Mouse (Mus musculus): ENCODE data around the gene Git1. TPM values are rescaled to one million over a fixed set of nuclear protein-coding genes. Genes with fewer than 3 reads are reported as not detected.

Gene Git1
- polyA plus RNA-seq, 1 experiment from 2014 or later = 19.2 TPM

- Histone ChIP-seq H3K9me3 (ENCODE audit: control insufficient read depth, low read length) (no peaks in the 10 kb centered on the region), H3K36me3 (ENCODE audit: control insufficient read depth, insufficient read depth, low read length) (no peaks in the 10 kb centered on the region), H3K4me1 (replicated peaks; ENCODE audit: control insufficient read depth, insufficient read depth, low read length) (peaks cover 48% of the 10 kb centered on the region), H3K27ac (ENCODE audit: low read depth, low read length) (no peak overlapping the region), H3K4me2 (ENCODE audit: low read depth, low read length, severe bottlenecking) (peak overlapping the region; percentile 90), H3K27me3 (ENCODE audit: control insufficient read depth, insufficient read depth, low read length) (no peaks in the 10 kb centered on the region), H3K9ac (ENCODE audit: low read length) (peak overlapping the region; percentile 93), H3K4me3 (ENCODE audit: low read depth, low read length) (peak overlapping the region; percentile 95)
- ATAC-seq (replicated peaks; ENCODE audit: low FRiP score) (no peak), DNase-seq (ENCODE audit: low spot score) (no peak)
- 32% methylated on average over 4 of the region's 4 CpGs for WGBS
Observed at GRCm38 (mm10) chr11:77494344-77494676, 948 bp downstream of the Git1 start.

GRCm38 (mm10) chr11:77494782-77495181 is 1.4 kb downstream of the Git1 start:
- Histone ChIP-seq H3K27me3 (ENCODE audit: control insufficient read depth, insufficient read depth, low read length) (no peaks in the 10 kb centered on the region), H3K27ac (ENCODE audit: low read depth, low read length) (no peak overlapping the region), H3K4me3 (ENCODE audit: low read depth, low read length) (peak overlapping the region; percentile 95; the same call in 1 of the 2 replicates), H3K4me1 (replicated peaks; ENCODE audit: control insufficient read depth, insufficient read depth, low read length) (peaks cover 48% of the 10 kb centered on the region), H3K9me3 (ENCODE audit: control insufficient read depth, low read length) (no peaks in the 10 kb centered on the region), H3K4me2 (ENCODE audit: low read depth, low read length, severe bottlenecking) (peak overlapping the region; percentile 90), H3K36me3 (ENCODE audit: control insufficient read depth, insufficient read depth, low read length) (no peaks in the 10 kb centered on the region), H3K9ac (ENCODE audit: low read length) (peak overlapping the region; percentile 27)
- ATAC-seq (replicated peaks; ENCODE audit: low FRiP score) (no peak), DNase-seq (ENCODE audit: low spot score) (no peak)
- WGBS = 81% methylated on average over 6 of the region's 6 CpGs

- no peak overlapping the region for H3K9ac ChIP-seq (ENCODE audit: low read length)
- H3K27me3 ChIP-seq (ENCODE audit: control insufficient read depth, insufficient read depth, low read length) = no peaks in the 10 kb centered on the region
- no peaks in the 10 kb centered on the region for H3K9me3 ChIP-seq (ENCODE audit: control insufficient read depth, low read length)
- no peak overlapping the region for H3K4me3 ChIP-seq (ENCODE audit: low read depth, low read length)
- H3K36me3 ChIP-seq (ENCODE audit: control insufficient read depth, insufficient read depth, low read length) = no peaks in the 10 kb centered on the region
- no peak overlapping the region for H3K27ac ChIP-seq (ENCODE audit: low read depth, low read length)
- DNase-seq (ENCODE audit: low spot score) (no peak), ATAC-seq (replicated peaks; ENCODE audit: low FRiP score) (no peak)
- H3K4me2 ChIP-seq (ENCODE audit: low read depth, low read length, severe bottlenecking) = no peak overlapping the region
- peaks cover 45% of the 10 kb centered on the region for H3K4me1 ChIP-seq (replicated peaks; ENCODE audit: control insufficient read depth, insufficient read depth, low read length)
Observed at GRCm38 (mm10) chr11:77495507-77495906, 2.1 kb downstream of the Git1 start.

- ATAC-seq (replicated peaks; ENCODE audit: low FRiP score) (no peak), DNase-seq (ENCODE audit: low spot score) (peak; percentile 77)
- Histone ChIP-seq H3K27ac (ENCODE audit: low read depth, low read length) (peak overlapping the region; percentile 31; the same call in 1 of the 2 replicates), H3K36me3 (ENCODE audit: control insufficient read depth, insufficient read depth, low read length) (no peaks in the 10 kb centered on the region), H3K9me3 (ENCODE audit: control insufficient read depth, low read length) (no peaks in the 10 kb centered on the region), H3K27me3 (ENCODE audit: control insufficient read depth, insufficient read depth, low read length) (no peaks in the 10 kb centered on the region), H3K4me3 (ENCODE audit: low read depth, low read length) (no peak overlapping the region), H3K9ac (ENCODE audit: low read length) (no peak overlapping the region), H3K4me1 (replicated peaks; ENCODE audit: control insufficient read depth, insufficient read depth, low read length) (peaks cover 32% of the 10 kb centered on the region), H3K4me2 (ENCODE audit: low read depth, low read length, severe bottlenecking) (0 out of 2 replicates have a peak overlapping the region, but pooled peaks have one; percentile 8)
- 22% methylated on average over 6 of the region's 6 CpGs for WGBS
Observed at GRCm38 (mm10) chr11:77497341-77497756, 4.0 kb downstream of the Git1 start.

GRCm38 (mm10) chr11:77497851-77498250 is 4.5 kb downstream of the Git1 start:
- Histone ChIP-seq H3K36me3 (ENCODE audit: control insufficient read depth, insufficient read depth, low read length) (no peaks in the 10 kb centered on the region), H3K27me3 (ENCODE audit: control insufficient read depth, insufficient read depth, low read length) (no peaks in the 10 kb centered on the region), H3K4me2 (ENCODE audit: low read depth, low read length, severe bottlenecking) (no peak overlapping the region), H3K9me3 (ENCODE audit: control insufficient read depth, low read length) (no peaks in the 10 kb centered on the region), H3K9ac (ENCODE audit: low read length) (peak overlapping the region; percentile 29), H3K4me3 (ENCODE audit: low read depth, low read length) (no peak overlapping the region), H3K27ac (ENCODE audit: low read depth, low read length) (no peak overlapping the region; the same call in 1 of the 2 replicates), H3K4me1 (replicated peaks; ENCODE audit: control insufficient read depth, insufficient read depth, low read length) (peaks cover 31% of the 10 kb centered on the region)
- no peak for DNase-seq (ENCODE audit: low spot score)
- no peak for ATAC-seq (replicated peaks; ENCODE audit: low FRiP score)
- 28% methylated on average over 4 of the region's 4 CpGs for WGBS

GRCm38 (mm10) chr11:77498261-77499139 is 5.1 kb downstream of the Git1 start:
- ATAC-seq (replicated peaks; ENCODE audit: low FRiP score) (no peak), DNase-seq (ENCODE audit: low spot score) (no peak)
- Histone ChIP-seq H3K9ac (ENCODE audit: low read length) (peak overlapping the region; percentile 29), H3K4me1 (replicated peaks; ENCODE audit: control insufficient read depth, insufficient read depth, low read length) (peaks cover 31% of the 10 kb centered on the region), H3K27me3 (ENCODE audit: control insufficient read depth, insufficient read depth, low read length) (no peaks in the 10 kb centered on the region), H3K4me2 (ENCODE audit: low read depth, low read length, severe bottlenecking) (no peak overlapping the region), H3K4me3 (ENCODE audit: low read depth, low read length) (no peak overlapping the region), H3K36me3 (ENCODE audit: control insufficient read depth, insufficient read depth, low read length) (no peaks in the 10 kb centered on the region), H3K9me3 (ENCODE audit: control insufficient read depth, low read length) (no peaks in the 10 kb centered on the region), H3K27ac (ENCODE audit: low read depth, low read length) (0 out of 2 replicates have a peak overlapping the region, but pooled peaks have one; percentile 8)
- 75% methylated on average over 12 of the region's 12 CpGs for WGBS

- H3K27ac ChIP-seq (ENCODE audit: low read depth, low read length) = no peak overlapping the region
- ATAC-seq (replicated peaks; ENCODE audit: low FRiP score) (no peak), DNase-seq (ENCODE audit: low spot score) (no peak)
- H3K4me3 ChIP-seq (ENCODE audit: low read depth, low read length) = no peak overlapping the region
- no peak overlapping the region for H3K9ac ChIP-seq (ENCODE audit: low read length)
- 90% methylated on average over 7 of the region's 7 CpGs for WGBS
- no peaks in the 10 kb centered on the region for H3K27me3 ChIP-seq (ENCODE audit: control insufficient read depth, insufficient read depth, low read length)
- no peaks in the 10 kb centered on the region for H3K9me3 ChIP-seq (ENCODE audit: control insufficient read depth, low read length)
- no peak overlapping the region for H3K4me2 ChIP-seq (ENCODE audit: low read depth, low read length, severe bottlenecking)
- H3K4me1 ChIP-seq (replicated peaks; ENCODE audit: control insufficient read depth, insufficient read depth, low read length) = peaks cover 28% of the 10 kb centered on the region
- no peaks in the 10 kb centered on the region; the same call in 1 of the 2 replicates for H3K36me3 ChIP-seq (ENCODE audit: control insufficient read depth, insufficient read depth, low read length)
Observed at GRCm38 (mm10) chr11:77499354-77499753, 6.0 kb downstream of the Git1 start.

GRCm38 (mm10) chr11:77500361-77501325 is 7.3 kb downstream of the Git1 start:
- Histone ChIP-seq H3K27ac (ENCODE audit: low read depth, low read length) (no peak overlapping the region), H3K27me3 (ENCODE audit: control insufficient read depth, insufficient read depth, low read length) (no peaks in the 10 kb centered on the region), H3K4me1 (replicated peaks; ENCODE audit: control insufficient read depth, insufficient read depth, low read length) (peaks cover 16% of the 10 kb centered on the region), H3K4me3 (ENCODE audit: low read depth, low read length) (no peak overlapping the region), H3K9me3 (ENCODE audit: control insufficient read depth, low read length) (no peaks in the 10 kb centered on the region), H3K9ac (ENCODE audit: low read length) (no peak overlapping the region), H3K4me2 (ENCODE audit: low read depth, low read length, severe bottlenecking) (no peak overlapping the region), H3K36me3 (ENCODE audit: control insufficient read depth, insufficient read depth, low read length) (peaks cover 1% of the 10 kb centered on the region; the same call in 1 of the 2 replicates)
- 85% methylated on average over 17 of the region's 17 CpGs for WGBS
- DNase-seq (ENCODE audit: low spot score) (peak; percentile 52), ATAC-seq (replicated peaks; ENCODE audit: low FRiP score) (no peak)
